ENCODE assay signal across 8 mouse cellular contexts in genomic region chr2:14073008-14073361, GRCm38 (mm10). TPM values are rescaled to one million over a fixed set of nuclear protein-coding genes. Genes with fewer than 3 reads are reported as not detected.
DNase-seq lines count a peak whose midpoint lies in the region; ATAC-seq and TF ChIP-seq lines count a peak whose summit lies in the region.

No protein-coding gene starts in this region.

- peak overlapping the region; percentile 91 for H3K27ac ChIP-seq in heart, embryonic 12.5 days (ENCODE audit: poor library complexity, severe bottlenecking)
- H3K27ac ChIP-seq in MEL (ENCODE audit: control insufficient read depth, low read depth, low read length) = peak overlapping the region; percentile 100
- H3K27ac ChIP-seq in hindbrain, embryonic 10.5 days = peak overlapping the region; percentile 100
- peak overlapping the region; percentile 76 for H3K27ac ChIP-seq in midbrain, embryonic 11.5 days (ENCODE audit: low read depth, low read length)

- peaks cover 13% of the 10 kb centered on the region; the same call in 1 of the 2 replicates for H3K4me1 ChIP-seq in heart, embryonic 12.5 days (replicated peaks)
- peaks cover 17 to 23% of the 10 kb centered on the region in 2 experiments for H3K4me1 ChIP-seq in MEL (ENCODE audit: control insufficient read depth in 1 of 2, insufficient read depth in 2 of 2, low read length in 2 of 2)
- H3K4me1 ChIP-seq in hindbrain, embryonic 10.5 days (replicated peaks) = peaks cover 24% of the 10 kb centered on the region
- peaks cover 15% of the 10 kb centered on the region for H3K4me1 ChIP-seq in midbrain, embryonic 11.5 days (ENCODE audit: control insufficient read depth, insufficient read depth, low read length)

- H3K36me3 ChIP-seq in heart, embryonic 12.5 days = no peaks in the 10 kb centered on the region
- peaks cover 0 to 37% of the 10 kb centered on the region in 2 experiments; a peak in 2 of 4 replicates for H3K36me3 ChIP-seq in MEL (ENCODE audit: control insufficient read depth in 1 of 2, insufficient read depth in 2 of 2, low read length in 2 of 2)
- no peaks in the 10 kb centered on the region for H3K36me3 ChIP-seq in hindbrain, embryonic 10.5 days
- no peaks in the 10 kb centered on the region for H3K36me3 ChIP-seq in midbrain, embryonic 11.5 days (ENCODE audit: control insufficient read depth, insufficient read depth, low read length)

- ATAC-seq in heart, embryonic 12.5 days (ENCODE audit: insufficient number of reproducible peaks, low FRiP score) = no peak
- ATAC-seq in midbrain, embryonic 11.5 days (ENCODE audit: low FRiP score) = no peak

- no peaks in the 10 kb centered on the region for H3K9me3 ChIP-seq in heart, embryonic 12.5 days (replicated peaks)
- H3K9me3 ChIP-seq in MEL (replicated peaks; ENCODE audit: insufficient read depth, low read length) = no peaks in the 10 kb centered on the region
- H3K9me3 ChIP-seq in hindbrain, embryonic 10.5 days = no peaks in the 10 kb centered on the region
- no peaks in the 10 kb centered on the region for H3K9me3 ChIP-seq in midbrain, embryonic 11.5 days (ENCODE audit: control insufficient read depth, low read length)

- H3K4me3 ChIP-seq in heart, embryonic 12.5 days = peak overlapping the region; percentile 95
- peak overlapping the region; percentile 66 to 98 for H3K4me3 ChIP-seq in MEL (ENCODE audit: control insufficient read depth in 1 of 2, insufficient read depth in 1 of 2, low read depth in 2 of 2, low read length in 2 of 2)
- H3K4me3 ChIP-seq in hindbrain, embryonic 10.5 days = peak overlapping the region; percentile 87
- H3K4me3 ChIP-seq in midbrain, embryonic 11.5 days (ENCODE audit: low read depth, low read length) = peak overlapping the region; percentile 86

- no peak for DNase-seq in heart, adult 18-20 months
- no peak for DNase-seq in MEL (ENCODE audit: low read depth, low spot score)
- DNase-seq in hindbrain, embryonic 10.5 days (ENCODE audit: low spot score) = no peak
- no peak for DNase-seq in midbrain, embryonic 11.5 days (ENCODE audit: low spot score, missing footprints)
- no peak for DNase-seq in right cerebral cortex, postnatal 4 days
- no peak for DNase-seq in layer of hippocampus, adult 18-20 months (ENCODE audit: low spot score in 2 of 2)
- no peak for DNase-seq in urinary bladder, adult 2 months (ENCODE audit: low spot score)

- H3K79me2 ChIP-seq in MEL (ENCODE audit: control insufficient read depth, insufficient read depth, low read length, poor library complexity) = peaks cover 31% of the 10 kb centered on the region

- no peak for TF ChIP-seq CTCF in MEL (IDR thresholded peaks at IDR 0.05 in 2 of 3, conservative IDR thresholded peaks at IDR 0.05 in 1 of 3; ENCODE audit: control insufficient read depth in 1 of 3, insufficient read depth in 1 of 3, low read depth in 2 of 3, low read length in 3 of 3, poor library complexity in 1 of 3, severe bottlenecking in 1 of 3)

- 15% methylated on average over 8 of the region's 8 CpGs for WGBS in heart, embryonic 12.5 days
- 27% methylated on average over 8 of the region's 8 CpGs for WGBS in hindbrain, embryonic 10.5 days
- 24% methylated on average over 8 of the region's 8 CpGs for WGBS in midbrain, embryonic 11.5 days

- peak overlapping the region; percentile 75 for H3K4me2 ChIP-seq in heart, embryonic 12.5 days
- peak overlapping the region; percentile 68 for H3K4me2 ChIP-seq in midbrain, embryonic 11.5 days

- TF ChIP-seq POLR2A in MEL (IDR thresholded peaks at IDR 0.05; ENCODE audit: control insufficient read depth in 1 of 2, insufficient read depth in 1 of 2, low read depth in 1 of 2, low read length in 2 of 2, poor library complexity in 1 of 2) = no peak

- peak overlapping the region; percentile 98 for H3K9ac ChIP-seq in heart, embryonic 12.5 days
- peak overlapping the region; percentile 93 for H3K9ac ChIP-seq in MEL (ENCODE audit: control insufficient read depth, low read depth, low read length, poor library complexity, severe bottlenecking)
- H3K9ac ChIP-seq in midbrain, embryonic 11.5 days (ENCODE audit: low read length) = peak overlapping the region; percentile 85

- no peaks in the 10 kb centered on the region for H3K27me3 ChIP-seq in heart, embryonic 12.5 days (replicated peaks)
- no peaks in the 10 kb centered on the region for H3K27me3 ChIP-seq in MEL (ENCODE audit: control insufficient read depth in 1 of 2, insufficient read depth in 2 of 2, low read length in 2 of 2)
- H3K27me3 ChIP-seq in hindbrain, embryonic 10.5 days (ENCODE audit: insufficient read depth, poor library complexity, severe bottlenecking) = no peaks in the 10 kb centered on the region
- H3K27me3 ChIP-seq in midbrain, embryonic 11.5 days (ENCODE audit: control insufficient read depth, insufficient read depth, low read length) = no peaks in the 10 kb centered on the region

- no peak for TF ChIP-seq RAD21 in MEL (IDR thresholded peaks at IDR 0.05; ENCODE audit: low read depth, low read length)

- no peak for TF ChIP-seq EP300 in MEL (IDR thresholded peaks at IDR 0.05; ENCODE audit: low read depth in 1 of 2, low read length in 2 of 2)

TF ChIP-seq in MEL, 35 proteins besides CTCF, POLR2A, EP300 and RAD21:
- TF ChIP-seq ZNF384 (IDR thresholded peaks at IDR 0.05; ENCODE audit: low read depth, low read length) (no peak), TBP (IDR thresholded peaks at IDR 0.05; ENCODE audit: low read depth, low read length) (no peak), ETS1 (IDR thresholded peaks at IDR 0.05; ENCODE audit: low read depth, low read length) (no peak), CHD1 (IDR thresholded peaks at IDR 0.05; ENCODE audit: low read depth, low read length) (no peak; the same call in 1 of the 2 replicates), NELFE (IDR thresholded peaks at IDR 0.05; ENCODE audit: low read depth, low read length) (no peak), USF1 (IDR thresholded peaks at IDR 0.05; ENCODE audit: low read depth, low read length) (no peak), MYC (IDR thresholded peaks at IDR 0.05; ENCODE audit: low read depth, low read length) (no peak; the same call in 1 of the 2 replicates), SMC3 (IDR thresholded peaks at IDR 0.05; ENCODE audit: low read depth, low read length) (no peak)

RNA-seq across cellular contexts. Expression of gene Stam, which starts 0.9 kb away (rescaled TPM):
- 59.5 and 63.1 TPM in 2 replicates for polyA plus RNA-seq in heart, embryonic 12.5 days (2016; fragmentation: Nextera tagmentation; extraction: Ambion mirVana)
- 10 to 100 TPM; 26.6 to 26.9 TPM for total RNA-seq in heart, adult 18-20 months (2021)
- total RNA-seq in MEL (2012; rRNA removed) = 29.6 and 32.1 TPM in 2 replicates
- 100 to 1,000 TPM in 1 of 2 experiments, 10 to 100 TPM in 1; 24.5 to 466 TPM for polyA plus RNA-seq in MEL (2012; ENCODE audit: insufficient read depth in 1 of 2, insufficient read length in 2 of 2, low read depth in 1 of 2, low replicate concordance in 2 of 2, missing spikeins in 1 of 2)
- polyA plus RNA-seq in hindbrain, embryonic 10.5 days (2016; fragmentation: Nextera tagmentation; extraction: Ambion mirVana) = 81.1 and 86.6 TPM in 2 replicates
- 103 and 109 TPM in 2 replicates for polyA plus RNA-seq in midbrain, embryonic 11.5 days (2014; fragmentation: Nextera tagmentation; extraction: Ambion mirVana)
- 10 to 100 TPM; 89.2 to 91.4 TPM for total RNA-seq in layer of hippocampus, adult 18-20 months (2021)
- 33.1 and 33.5 TPM in 2 replicates for polyA plus RNA-seq in urinary bladder, adult 2 months (2012; rRNA removed)

RNA-seq across cellular contexts. Expression of gene Hacd1, which starts 17.1 kb away (rescaled TPM):
- 236 and 238 TPM in 2 replicates for polyA plus RNA-seq in heart, embryonic 12.5 days (2016; fragmentation: Nextera tagmentation; extraction: Ambion mirVana)
- total RNA-seq in heart, adult 18-20 months (2021) = 10 to 100 TPM; 56.6 to 62.7 TPM
- 10.7 and 14.6 TPM in 2 replicates for total RNA-seq in MEL (2012; rRNA removed)
- 10 to 100 TPM in 1 of 2 experiments, not detected in 1; 23.1 TPM for polyA plus RNA-seq in MEL (2012; ENCODE audit: insufficient read depth in 1 of 2, insufficient read length in 2 of 2, low read depth in 1 of 2, low replicate concordance in 2 of 2, missing spikeins in 1 of 2)
- polyA plus RNA-seq in hindbrain, embryonic 10.5 days (2016; fragmentation: Nextera tagmentation; extraction: Ambion mirVana) = 52.5 and 53.9 TPM in 2 replicates
- polyA plus RNA-seq in midbrain, embryonic 11.5 days (2014; fragmentation: Nextera tagmentation; extraction: Ambion mirVana) = 43.9 and 46.3 TPM in 2 replicates
- 10 to 100 TPM; 15.0 to 18.3 TPM for total RNA-seq in layer of hippocampus, adult 18-20 months (2021)
- 137 and 148 TPM in 2 replicates for polyA plus RNA-seq in urinary bladder, adult 2 months (2012; rRNA removed)
